Mouse (Mus musculus) liver, postnatal 0 days (tissue): ENCODE measurements around the gene Trub2. TPM values are rescaled to one million over a fixed set of nuclear protein-coding genes. Genes with fewer than 3 reads are reported as not detected.
"Not testable (repeated sequence)": the region's sequence is repeated elsewhere in the genome, so short reads cannot be mapped to it uniquely, and the experiment has no call there.

Experiments
- ATAC-seq: fragments of 200-750 bp; cut with Nextera tagmentation; 2 replicates; pipeline ENCODE4 v1.8.0; 2017; ENCODE audit warnings: mild to moderate bottlenecking, moderate library complexity
- DNase-seq: peaks from one replicate; pipeline ENCODE4 v3.0.0-alpha.2; 2016
- H3K27ac ChIP-seq: fragments of 300-500 bp; sonication (generic); 2 replicates; pipeline ENCODE4 v1.5.1; 2014; ENCODE audit warnings: antibody characterized with exemption, moderate library complexity, mild to moderate bottlenecking, low read depth
- H3K27me3 ChIP-seq: fragments of 300-500 bp; sonication (generic); 2 replicates; pipeline ENCODE4 v1.6.1; 2014; ENCODE audit warnings: low read length, control low read depth, mixed read lengths; ENCODE audit not compliant: insufficient read depth
- H3K36me3 ChIP-seq: fragments of 300-500 bp; sonication (generic); replicated peaks from 2 replicates; pipeline ENCODE4 v1.6.1; 2014; ENCODE audit warnings: mild to moderate bottlenecking, control low read depth, low read length, moderate library complexity, mixed read lengths; ENCODE audit not compliant: insufficient read depth
- H3K4me1 ChIP-seq: fragments of 300-500 bp; sonication (generic); 2 replicates; pipeline ENCODE4 v1.6.1; 2014; ENCODE audit warnings: antibody characterized with exemption, mild to moderate bottlenecking, control low read depth; ENCODE audit not compliant: insufficient read depth
- H3K4me2 ChIP-seq: fragments of 300-500 bp; sonication (generic); 2 replicates; pipeline ENCODE4 v1.6.1; 2014; ENCODE audit warnings: low read depth, mild to moderate bottlenecking, low read length, moderate library complexity, mixed read lengths
- H3K4me3 ChIP-seq: fragments of 300-500 bp; sonication (generic); 2 replicates; pipeline ENCODE4 v1.5.1; 2014; ENCODE audit warnings: low read depth, low read length
- H3K9ac ChIP-seq: fragments of 300-500 bp; sonication (generic); replicated peaks from 2 replicates; pipeline ENCODE4 v1.6.1; 2014; ENCODE audit warnings: mild to moderate bottlenecking, moderate library complexity
- H3K9me3 ChIP-seq: fragments of 300-500 bp; sonication (generic); 2 replicates; pipeline ENCODE4 v1.6.1; 2016; ENCODE audit warnings: mild to moderate bottlenecking, control low read depth, low read length, mixed read lengths
- CTCF ChIP-seq: sonication (generic); IDR thresholded peaks from 2 replicates; pipeline ENCODE4 v1.5.1; 2016; ENCODE audit warnings: antibody characterized with exemption, low read depth
- EP300 ChIP-seq: IDR thresholded peaks from 2 replicates; pipeline ENCODE4 v1.6.1; 2016; ENCODE audit warnings: antibody characterized with exemption, low read depth, mild to moderate bottlenecking
- WGBS: fragments of 180-500 bp; shearing (Covaris S2); extraction: QIAGEN DNeasy Blood & Tissue Kit; methylation state at CpG from one replicate; pipeline ENCODE4 v1.1.7; 2014; ENCODE audit not compliant: insufficient replicate concordance; 5-methylcytosine and 5-hydroxymethylcytosine counted together
- polyA plus RNA-seq: library from polyadenylated mRNA; unstranded; fragments of >200 nt; fragmentation: Nextera tagmentation; extraction: Ambion mirVana; gene quantifications from 2 replicates; pipeline ENCODE4 v1.2.1, GENCODE M21; 2015

Gene Trub2
- polyA plus RNA-seq, 1 experiment from 2014 or later, result 7.9 TPM

DNA sequence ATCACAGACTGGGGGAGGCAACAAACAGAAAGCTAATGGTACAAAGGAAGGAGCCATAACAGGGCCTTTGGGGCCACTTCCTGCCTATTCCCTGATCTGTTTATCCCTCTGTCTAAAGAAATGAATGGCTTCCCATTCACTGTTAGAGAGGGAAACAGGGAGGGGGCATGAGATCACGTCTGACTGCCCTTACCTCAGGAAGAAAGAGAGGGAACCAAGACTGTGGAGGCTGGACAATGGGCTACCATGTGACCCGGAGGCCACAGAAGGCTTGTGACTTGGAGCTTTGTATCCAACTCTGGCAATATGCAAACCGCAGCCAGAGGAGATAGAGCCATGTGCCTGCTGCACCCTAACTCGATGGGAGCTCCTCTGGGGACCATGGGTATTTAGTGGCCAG is 4.0 kb downstream of the Trub2 start:
- no peaks in the 10 kb centered on the region for H3K9me3 ChIP-seq
- no peak for DNase-seq
- no peak overlapping the region for H3K9ac ChIP-seq
- no peaks in the 10 kb centered on the region for H3K27me3 ChIP-seq
- H3K4me1 ChIP-seq, result peaks cover 10% of the 10 kb centered on the region
- 58% methylated on average over 4 of the region's 4 CpGs for WGBS
- no peak overlapping the region for H3K4me2 ChIP-seq
- H3K27ac ChIP-seq, result no peak overlapping the region
- peaks cover 50% of the 10 kb centered on the region for H3K36me3 ChIP-seq
- ATAC-seq, result no peak
- H3K4me3 ChIP-seq, result no peak overlapping the region
- TF ChIP-seq EP300, result no peak
- TF ChIP-seq CTCF, result no peak

DNA sequence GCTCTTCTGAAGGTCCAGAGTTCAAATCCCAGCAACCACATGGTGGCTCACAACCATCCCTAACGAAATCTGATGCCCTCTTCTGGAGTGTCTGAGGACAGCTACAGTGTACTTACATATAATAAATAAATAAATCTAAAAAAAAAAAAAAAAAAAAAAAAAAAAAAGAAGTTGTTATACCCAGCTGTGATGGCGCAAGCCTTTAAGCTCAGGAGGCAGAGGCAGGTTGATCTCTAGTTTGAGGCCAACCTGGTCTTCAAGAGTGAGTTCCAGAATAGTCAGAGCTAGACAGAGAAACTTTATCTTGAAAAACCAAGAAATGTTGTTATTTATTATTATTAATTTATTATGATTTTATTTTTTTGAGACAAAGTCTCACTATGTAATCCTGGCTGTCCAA is 7.0 kb downstream of the Trub2 start:
- H3K4me1 ChIP-seq, H3K4me2 ChIP-seq, H3K4me3 ChIP-seq, H3K9me3 ChIP-seq, H3K9ac ChIP-seq, DNase-seq, H3K27ac ChIP-seq, H3K27me3 ChIP-seq, ATAC-seq: not testable (repeated sequence)
- peaks cover 69% of the 10 kb centered on the region for H3K36me3 ChIP-seq
- WGBS, result 94% methylated on average over 2 of the region's 2 CpGs

DNA sequence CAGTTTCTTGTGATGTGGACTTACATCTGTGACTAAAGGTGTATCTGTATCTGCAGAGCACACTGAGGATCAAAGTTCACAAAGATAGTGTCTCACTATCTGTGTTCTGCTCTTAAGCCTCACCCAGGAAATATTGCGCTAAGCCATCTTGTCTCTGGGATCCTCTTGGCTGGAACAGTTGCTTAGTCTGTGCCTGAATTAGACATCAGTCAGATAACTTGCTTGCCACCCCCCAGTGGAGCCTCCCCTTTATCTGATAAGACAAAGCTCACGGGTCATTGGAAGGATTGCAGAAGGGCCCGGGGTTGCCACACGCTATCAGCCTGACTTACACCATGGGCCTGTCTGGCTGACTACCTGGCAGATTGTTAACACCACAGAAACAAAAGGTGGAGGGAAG is 15.0 kb downstream of the Trub2 start:
- H3K4me3 ChIP-seq, result no peak overlapping the region
- H3K27me3 ChIP-seq, result no peaks in the 10 kb centered on the region
- peaks cover 13% of the 10 kb centered on the region for H3K36me3 ChIP-seq
- no peaks in the 10 kb centered on the region for H3K9me3 ChIP-seq
- no peak overlapping the region for H3K4me2 ChIP-seq
- 0 out of 2 replicates have a peak, but pooled peaks have one; percentile 13 for ATAC-seq
- 47% methylated on average over 4 of the region's 4 CpGs for WGBS
- TF ChIP-seq EP300, result no peak
- TF ChIP-seq CTCF, result no peak
- H3K9ac ChIP-seq, result no peak overlapping the region
- DNase-seq, result peak; percentile 37
- peaks cover 10% of the 10 kb centered on the region for H3K4me1 ChIP-seq
- peak overlapping the region; percentile 71 for H3K27ac ChIP-seq

DNA sequence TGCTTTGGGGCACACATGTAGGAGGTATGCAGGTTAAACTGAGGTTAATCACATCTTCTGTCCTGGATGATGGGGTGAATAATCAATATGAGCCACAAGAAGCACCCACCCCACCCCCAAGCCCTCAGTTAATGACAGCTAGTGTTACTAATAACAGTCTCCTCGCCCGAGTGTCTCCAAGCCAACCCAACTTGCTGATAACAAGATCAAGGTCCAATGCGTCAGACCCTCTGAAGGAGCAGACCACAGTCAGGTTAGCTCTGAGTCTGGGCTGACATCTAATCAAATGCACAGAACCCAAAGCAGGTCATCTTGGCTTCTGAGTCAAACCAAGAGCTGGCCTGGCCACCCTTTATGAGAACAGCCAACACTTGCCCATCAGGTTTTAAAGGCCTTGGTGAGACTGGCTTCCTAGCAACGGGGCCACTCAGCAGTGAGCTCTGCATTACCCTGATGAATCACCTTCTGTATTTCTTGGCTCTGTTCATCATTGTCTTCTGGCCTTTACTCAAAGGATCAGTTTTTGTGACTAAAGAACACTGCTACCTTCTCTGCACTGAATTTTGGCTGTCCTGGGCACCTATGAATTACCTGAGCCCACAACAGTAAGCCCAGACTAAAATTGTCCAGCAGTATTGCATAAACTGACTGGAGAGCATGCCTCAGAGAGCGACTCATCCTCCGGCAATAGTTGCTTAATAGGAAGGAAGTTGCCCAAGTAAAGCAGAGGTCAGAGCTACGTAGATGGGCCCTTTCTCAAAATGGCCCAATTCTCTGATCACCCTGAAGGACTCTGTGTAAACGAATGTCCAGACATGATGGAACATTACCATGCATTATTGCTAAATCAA is 16.5 kb downstream of the Trub2 start:
- Histone ChIP-seq H3K4me2 (no peak overlapping the region), H3K9me3 (no peaks in the 10 kb centered on the region), H3K36me3 (peaks cover 3% of the 10 kb centered on the region; the same call in 1 of the 2 replicates), H3K27ac (peak overlapping the region; percentile 71), H3K27me3 (no peaks in the 10 kb centered on the region), H3K9ac (no peak overlapping the region), H3K4me1 (peaks cover 10% of the 10 kb centered on the region), H3K4me3 (no peak overlapping the region)
- DNase-seq, result peak; percentile 40
- peak; percentile 82 for ATAC-seq
- 45% methylated on average over 8 of the region's 8 CpGs for WGBS
- TF ChIP-seq EP300, result peak; percentile 77
- no peak for TF ChIP-seq CTCF

DNA sequence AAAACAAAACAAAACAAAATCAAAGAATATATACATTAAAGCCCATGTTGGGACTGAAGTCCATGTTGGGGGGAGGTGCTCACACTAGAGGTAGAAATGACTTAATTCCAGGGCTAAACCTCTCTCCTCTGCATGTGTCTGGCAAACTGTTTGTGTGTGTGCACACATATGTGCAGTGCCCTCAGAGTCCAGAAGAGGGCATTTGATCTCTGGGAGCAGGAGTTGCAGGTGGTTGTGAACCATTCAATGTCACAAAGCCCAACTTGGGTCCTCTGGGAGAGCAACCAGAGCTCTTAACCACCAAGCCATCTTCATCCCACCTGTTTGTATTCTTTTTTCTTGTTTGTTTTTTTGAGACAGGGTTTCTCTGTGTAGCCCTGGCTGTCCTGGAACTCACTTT is 18.1 kb downstream of the Trub2 start:
- Histone ChIP-seq H3K4me3 (no peak overlapping the region), H3K27ac (no peak overlapping the region), H3K4me2 (no peak overlapping the region), H3K36me3 (no peaks in the 10 kb centered on the region), H3K9me3 (no peaks in the 10 kb centered on the region), H3K27me3 (no peaks in the 10 kb centered on the region), H3K9ac (no peak overlapping the region), H3K4me1 (peaks cover 10% of the 10 kb centered on the region)
- TF ChIP-seq EP300, result no peak
- peak; percentile 44 for TF ChIP-seq CTCF
- no peak for ATAC-seq
- DNase-seq, result no peak

DNA sequence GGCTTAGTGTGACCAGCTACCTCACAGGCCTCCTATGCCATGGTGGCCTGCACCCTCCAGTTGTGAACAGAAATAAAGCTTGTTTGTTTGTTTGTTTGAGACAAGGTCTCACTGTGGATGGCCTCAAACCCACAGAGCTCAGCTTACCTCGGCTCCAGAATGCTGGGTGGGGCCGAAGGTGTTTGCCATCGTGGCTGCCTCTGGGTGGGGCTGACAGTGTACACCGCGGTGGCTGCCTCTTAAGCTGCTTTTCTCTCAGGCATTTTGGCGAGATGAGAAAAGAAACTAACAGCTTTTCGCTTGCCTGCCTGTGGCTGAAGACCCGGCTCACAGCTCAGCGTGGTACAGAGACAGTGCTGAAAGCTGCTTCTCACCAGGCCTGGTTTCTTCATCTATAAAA is 19.4 kb downstream of the Trub2 start:
- Histone ChIP-seq H3K27me3 (no peaks in the 10 kb centered on the region), H3K36me3 (no peaks in the 10 kb centered on the region), H3K9ac (no peak overlapping the region), H3K4me3 (no peak overlapping the region), H3K4me1 (peaks cover 10% of the 10 kb centered on the region), H3K9me3 (no peaks in the 10 kb centered on the region), H3K4me2 (no peak overlapping the region), H3K27ac (no peak overlapping the region)
- ATAC-seq, result no peak
- TF ChIP-seq EP300 (no peak), CTCF (no peak)
- DNase-seq, result no peak
- WGBS, result 61% methylated on average over 9 of the region's 9 CpGs
